7 mouse cellular contexts compared by ENCODE assay signal in the genomic region with DNA sequence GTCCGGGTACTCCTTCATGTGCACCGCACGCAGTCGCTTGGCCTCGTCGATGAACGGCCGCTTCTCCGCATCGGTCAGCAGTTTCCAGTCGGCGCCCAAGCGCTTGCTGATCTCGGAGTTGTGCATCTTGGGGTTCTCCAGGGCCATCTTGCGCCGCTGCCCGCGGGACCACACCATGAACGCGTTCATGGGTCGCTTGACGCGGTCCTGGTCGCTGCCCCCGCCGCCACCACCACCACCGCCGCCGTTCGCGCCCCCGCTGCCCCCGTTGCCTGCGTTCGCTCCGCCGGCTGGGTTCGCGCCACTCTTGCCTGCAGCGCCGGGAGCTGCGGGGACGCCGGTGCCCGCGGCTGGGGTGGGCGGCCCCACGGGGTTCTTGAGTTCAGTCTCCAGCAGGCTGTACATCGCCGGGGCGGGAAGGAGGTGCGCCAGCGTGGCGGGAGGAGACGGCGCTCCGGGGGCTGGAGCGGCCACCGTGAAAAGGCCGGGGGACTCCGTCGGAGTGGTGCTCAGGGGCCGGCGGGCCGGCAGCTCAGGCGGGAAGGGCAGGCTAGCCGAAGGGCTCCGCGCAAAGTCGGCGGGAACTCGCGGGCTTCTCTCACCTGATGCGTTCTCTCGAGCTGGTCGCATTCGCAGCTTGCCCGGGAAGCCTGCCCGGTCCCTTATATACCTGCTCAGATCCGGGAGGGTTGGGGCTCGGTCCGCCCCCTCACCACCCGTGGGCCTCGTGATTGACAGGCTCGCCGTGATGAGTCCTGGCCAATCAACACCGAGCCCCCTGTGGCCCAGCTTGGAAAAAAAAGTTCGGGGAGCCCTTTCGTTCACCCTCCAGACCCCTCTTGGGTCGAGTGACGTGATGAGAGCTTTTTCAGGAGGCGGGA. TPM values are rescaled to one million over a fixed set of nuclear protein-coding genes. Genes with fewer than 3 reads are reported as not detected.
DNase-seq lines count a peak whose midpoint lies in the region; ATAC-seq lines count a peak whose summit lies in the region.

A gene (minus strand): TSS at position 630 of the 881 bp plus-strand sequence.

- no peak within 1 kb of the TSS for H3K27ac ChIP-seq in lung, embryonic 15.5 days
- no peak within 1 kb of the TSS for H3K27ac ChIP-seq in embryonic facial prominence, embryonic 13.5 days
- H3K27ac ChIP-seq in intestine, embryonic 15.5 days: no peak within 1 kb of the TSS
- 0 out of 2 replicates have a peak within 1 kb of the TSS, but pooled peaks have one; percentile 28 for H3K27ac ChIP-seq in neural tube, embryonic 13.5 days (replicated peaks)

- H3K9ac ChIP-seq in lung, embryonic 15.5 days: no peak within 1 kb of the TSS
- H3K9ac ChIP-seq in embryonic facial prominence, embryonic 13.5 days: no peak within 1 kb of the TSS
- H3K9ac ChIP-seq in intestine, embryonic 15.5 days: no peak within 1 kb of the TSS
- H3K9ac ChIP-seq in neural tube, embryonic 13.5 days: peak within 1 kb of the TSS; percentile 69

- H3K27me3 ChIP-seq in lung, embryonic 15.5 days: peaks cover 95% of the 10 kb centered on the region
- H3K27me3 ChIP-seq in embryonic facial prominence, embryonic 13.5 days: peaks cover 96% of the 10 kb centered on the region
- peaks cover 57% of the 10 kb centered on the region for H3K27me3 ChIP-seq in intestine, embryonic 15.5 days (replicated peaks)
- peaks cover 44% of the 10 kb centered on the region for H3K27me3 ChIP-seq in neural tube, embryonic 13.5 days

- H3K4me3 ChIP-seq in lung, embryonic 15.5 days: peak within 1 kb of the TSS; percentile 41
- peak within 1 kb of the TSS; percentile 47 for H3K4me3 ChIP-seq in embryonic facial prominence, embryonic 13.5 days
- peak within 1 kb of the TSS; percentile 41 for H3K4me3 ChIP-seq in intestine, embryonic 15.5 days (replicated peaks)
- H3K4me3 ChIP-seq in neural tube, embryonic 13.5 days: peak within 1 kb of the TSS; percentile 54

- no peak for ATAC-seq in lung, embryonic 15.5 days (ENCODE audit: borderline replicate concordance, extremely low read depth, low FRiP score, low TSS enrichment)
- ATAC-seq in embryonic facial prominence, embryonic 13.5 days (ENCODE audit: insufficient number of reproducible peaks, insufficient read depth, low FRiP score, low TSS enrichment, low read depth): no peak; the same call in 1 of the 2 replicates
- peak; percentile 31 for ATAC-seq in intestine, embryonic 15.5 days
- peak; percentile 47 for ATAC-seq in neural tube, embryonic 13.5 days (ENCODE audit: low read depth)

- no peak for DNase-seq in lung, adult 18-20 months
- DNase-seq in frontal cortex, postnatal 36 days (ENCODE audit: low spot score in 2 of 2): no peak
- DNase-seq in frontal cortex, postnatal 25 days (ENCODE audit: low spot score in 2 of 2): no peak

- H3K9me3 ChIP-seq in lung, embryonic 15.5 days: no peaks in the 10 kb centered on the region
- no peaks in the 10 kb centered on the region for H3K9me3 ChIP-seq in embryonic facial prominence, embryonic 13.5 days
- no peaks in the 10 kb centered on the region for H3K9me3 ChIP-seq in intestine, embryonic 15.5 days
- no peaks in the 10 kb centered on the region for H3K9me3 ChIP-seq in neural tube, embryonic 13.5 days

- peak within 1 kb of the TSS; percentile 77 for H3K4me2 ChIP-seq in lung, embryonic 15.5 days
- peak within 1 kb of the TSS; percentile 74 for H3K4me2 ChIP-seq in embryonic facial prominence, embryonic 13.5 days
- peak within 1 kb of the TSS; percentile 85 for H3K4me2 ChIP-seq in intestine, embryonic 15.5 days (replicated peaks)
- H3K4me2 ChIP-seq in neural tube, embryonic 13.5 days: peak within 1 kb of the TSS; percentile 66

- no peaks in the 10 kb centered on the region for H3K36me3 ChIP-seq in lung, embryonic 15.5 days
- no peaks in the 10 kb centered on the region for H3K36me3 ChIP-seq in embryonic facial prominence, embryonic 13.5 days
- no peaks in the 10 kb centered on the region for H3K36me3 ChIP-seq in intestine, embryonic 15.5 days
- H3K36me3 ChIP-seq in neural tube, embryonic 13.5 days: no peaks in the 10 kb centered on the region

- H3K4me1 ChIP-seq in lung, embryonic 15.5 days: no peaks in the 10 kb centered on the region
- H3K4me1 ChIP-seq in embryonic facial prominence, embryonic 13.5 days: peaks cover 10% of the 10 kb centered on the region; the same call in 1 of the 2 replicates
- 0 out of 2 replicates have a peak, but pooled peaks cover 3% of the 10 kb centered on the region for H3K4me1 ChIP-seq in intestine, embryonic 15.5 days (replicated peaks)
- peaks cover 25% of the 10 kb centered on the region for H3K4me1 ChIP-seq in neural tube, embryonic 13.5 days (replicated peaks)

- 18% methylated on average over 79 of the region's 92 CpGs for WGBS in lung, embryonic 15.5 days
- WGBS in embryonic facial prominence, embryonic 13.5 days: 23% methylated on average over 74 of the region's 92 CpGs
- WGBS in intestine, embryonic 15.5 days: 20% methylated on average over 90 of the region's 92 CpGs
- 19% methylated on average over 64 of the region's 92 CpGs for WGBS in neural tube, embryonic 13.5 days

RNA-seq across cellular contexts. Expression of the gene that starts here (rescaled TPM):
- not detected in 2 replicates for polyA plus RNA-seq in lung, embryonic 15.5 days (2015; fragmentation: Nextera tagmentation; extraction: Ambion mirVana)
- polyA plus RNA-seq in embryonic facial prominence, embryonic 13.5 days (2015; fragmentation: Nextera tagmentation; extraction: Ambion mirVana): 0.10 and 0.17 TPM in 2 replicates
- not detected in 2 replicates for polyA plus RNA-seq in intestine, embryonic 15.5 days (2015; fragmentation: Nextera tagmentation; extraction: Ambion mirVana)
- polyA plus RNA-seq in neural tube, embryonic 13.5 days (2015; fragmentation: Nextera tagmentation; extraction: Ambion mirVana): 0.56 and 0.71 TPM in 2 replicates

Comparison
In these comparisons a context has a peak if more than half of its experiments do, and no peak if none do; other contexts are left out.
1. Peak in ATAC-seq, H3K4me3 ChIP-seq and H3K4me2 ChIP-seq in intestine, embryonic 15.5 days; RNA of the gene not detected or under 1 TPM.
2. Peak in ATAC-seq, H3K4me3 ChIP-seq, H3K27ac ChIP-seq, H3K9ac ChIP-seq and H3K4me2 ChIP-seq in neural tube, embryonic 13.5 days; RNA of the gene not detected or under 1 TPM.